Comparison of ENCODE assay signal across 11 mouse cellular contexts in genomic region chr19:47280894-47281293, GRCm38 (mm10).
A peak's percentile ranks its signal among the peaks of the same experiment; 100 is the strongest.
DNase-seq lines count a peak whose midpoint lies in the region; ATAC-seq lines count a peak whose summit lies in the region.
"Had no signal": no experiment of that assay in that cellular context is flagged by ENCODE, and none has a peak within 500 bp of the region (broad histone marks: within the 10 kb centered on the region; RNA-seq: fewer than 3 reads in every experiment).

No protein-coding gene starts in this region.

- H3K27ac ChIP-seq in stomach, embryonic 16.5 days (ENCODE audit: low read length): peak overlapping the region; percentile 79
- H3K27ac ChIP-seq: midbrain, embryonic 10.5 days had no signal

- H3K27me3 ChIP-seq in stomach, embryonic 16.5 days (ENCODE audit: control insufficient read depth, insufficient read depth, low read length): no peaks in the 10 kb centered on the region

- DNase-seq in adrenal gland, adult 2 months: peak; percentile 34
- no peak for DNase-seq in adrenal gland, postnatal 4 days (ENCODE audit: low spot score in 2 of 2)
- peak; percentile 57 for DNase-seq in ovary, postnatal 36 days (ENCODE audit: low spot score)
- DNase-seq in ovary, postnatal 10 days (ENCODE audit: low spot score): no peak
- peak; percentile 35 for DNase-seq in kidney, adult 9 months
- DNase-seq in thymus, postnatal 4 days: no peak
- DNase-seq in neural tube, embryonic 10.5 days (ENCODE audit: extremely low spot score, low spot score): no peak
- DNase-seq: cerebellum, postnatal 36 days; spleen, adult 18-20 months had no signal

- H3K4me2 ChIP-seq in stomach, embryonic 16.5 days (ENCODE audit: low read depth, low read length): no peak overlapping the region

- H3K4me3 ChIP-seq in stomach, embryonic 16.5 days (replicated peaks; ENCODE audit: low read length): no peak overlapping the region
- H3K4me3 ChIP-seq: midbrain, embryonic 10.5 days had no signal

- ATAC-seq in stomach, embryonic 16.5 days (ENCODE audit: insufficient read depth, low FRiP score): 0 out of 2 replicates have a peak, but pooled peaks have one; percentile 2

- H3K36me3 ChIP-seq in stomach, embryonic 16.5 days (ENCODE audit: control insufficient read depth, insufficient read depth, low read length): peaks cover 12% of the 10 kb centered on the region

- H3K4me1 ChIP-seq in stomach, embryonic 16.5 days (ENCODE audit: control insufficient read depth, insufficient read depth, low read length): peaks cover 37% of the 10 kb centered on the region

- 70% methylated on average over 9 of the region's 9 CpGs for WGBS in stomach, embryonic 16.5 days

- H3K9ac ChIP-seq in stomach, embryonic 16.5 days (ENCODE audit: low read length): no peak overlapping the region; the same call in 1 of the 2 replicates

- no peaks in the 10 kb centered on the region for H3K9me3 ChIP-seq in stomach, embryonic 16.5 days (replicated peaks; ENCODE audit: control insufficient read depth, low read length)
- H3K9me3 ChIP-seq: midbrain, embryonic 10.5 days had no signal

Comparison
In these comparisons a context has a peak if more than half of its experiments do, and no peak if none do; other contexts are left out.
1. DNase-seq: peak in adrenal gland, adult 2 months (single experiment), ovary, postnatal 36 days (single experiment) and kidney, adult 9 months (single experiment); none in adrenal gland, postnatal 4 days (0 of 2), ovary, postnatal 10 days (single experiment), thymus, postnatal 4 days (single experiment) and neural tube, embryonic 10.5 days (single experiment).